Mouse (Mus musculus) liver, adult 2 months (tissue): ENCODE measurements around the gene Wdr66.

ENCODE experiments used
- CTCF ChIP-seq: fragments of 200-500 bp; IDR thresholded peaks from 2 replicates; pipeline ENCODE4 v1.5.1; 2011; ENCODE audit warnings: low read depth, low read length, control low read depth
- POLR2A ChIP-seq: fragments of 200-500 bp; IDR thresholded peaks from 2 replicates; pipeline ENCODE4 v1.6.1; 2011; ENCODE audit warnings: low read length, control low read depth; ENCODE audit not compliant: insufficient read depth; ENCODE audit errors: extremely low read depth

- TF ChIP-seq CTCF (peak; percentile 76), POLR2A (no peak)
Observed at GRCm38 (mm10) chr5:123245518-123245917, 6.4 kb upstream of the Wdr66 start.
